Mouse (Mus musculus) hindbrain, embryonic 10.5 days (tissue): ENCODE measurements at regions not wholly inside any gene's neighbourhood (a gene's known extent, or its start where the extent isn't known, plus 50 kb on each side); places are given as distances from the start of the nearest gene placed in this dataset.
A peak's percentile ranks its signal among the peaks of the same experiment; 100 is the strongest.

ENCODE experiments used
- DNase-seq: peaks from one replicate; pipeline ENCODE4 v3.0.0-alpha.2; 2017; ENCODE audit warnings: low spot score
- H3K27ac ChIP-seq: fragments of 300-500 bp; sonication (generic); 2 replicates; pipeline ENCODE4 v1.5.1; 2016; ENCODE audit warnings: mild to moderate bottlenecking, moderate library complexity
- H3K27me3 ChIP-seq: fragments of 300-500 bp; sonication (generic); 2 replicates; pipeline ENCODE4 v1.6.1; 2016; ENCODE audit warnings: mild to moderate bottlenecking; ENCODE audit not compliant: poor library complexity, insufficient read depth, severe bottlenecking
- H3K36me3 ChIP-seq: fragments of 300-500 bp; sonication (generic); 2 replicates; pipeline ENCODE4 v1.6.1; 2016; ENCODE audit warnings: mild to moderate bottlenecking, moderate library complexity
- H3K4me1 ChIP-seq: fragments of 300-500 bp; sonication (generic); replicated peaks from 2 replicates; pipeline ENCODE4 v1.6.1; 2016; ENCODE audit warnings: mild to moderate bottlenecking
- H3K4me3 ChIP-seq: fragments of 300-500 bp; sonication (generic); 2 replicates; pipeline ENCODE4 v1.5.1; 2016; ENCODE audit warnings: mild to moderate bottlenecking, moderate library complexity
- H3K9me3 ChIP-seq: fragments of 300-500 bp; sonication (generic); 2 replicates; pipeline ENCODE4 v1.6.1; 2016; ENCODE audit warnings: mild to moderate bottlenecking, moderate library complexity
- WGBS: fragments of 180-500 bp; shearing (Covaris S2); methylation state at CpG from one replicate; pipeline ENCODE4 v1.1.7; 2016; 5-methylcytosine and 5-hydroxymethylcytosine counted together

GRCm38 (mm10) chr17:15311822-15312221 is 64.8 kb downstream of the Dll1 start:
- Histone ChIP-seq H3K36me3 (no peaks in the 10 kb centered on the region), H3K9me3 (no peaks in the 10 kb centered on the region), H3K4me3 (no peak overlapping the region), H3K27me3 (peaks cover 4% of the 10 kb centered on the region; the same call in 1 of the 2 replicates), H3K27ac (no peak overlapping the region), H3K4me1 (peaks cover 18% of the 10 kb centered on the region)
- no peak for DNase-seq
- WGBS = 85% methylated on average over 4 of the region's 4 CpGs

- Histone ChIP-seq H3K4me1 (peaks cover 18% of the 10 kb centered on the region), H3K4me3 (no peak overlapping the region), H3K36me3 (no peaks in the 10 kb centered on the region), H3K27ac (no peak overlapping the region), H3K9me3 (no peaks in the 10 kb centered on the region), H3K27me3 (peaks cover 4% of the 10 kb centered on the region; the same call in 1 of the 2 replicates)
- DNase-seq = peak; percentile 55
- 66% methylated on average over 2 of the region's 2 CpGs for WGBS
Measured at GRCm38 (mm10) chr17:15310465-15310864, 66.2 kb downstream of the Dll1 start.

GRCm38 (mm10) chr17:15302110-15302509 is 74.6 kb downstream of the Dll1 start:
- H3K4me1 ChIP-seq = no peaks in the 10 kb centered on the region
- H3K27ac ChIP-seq = no peak overlapping the region
- no peaks in the 10 kb centered on the region for H3K36me3 ChIP-seq
- WGBS = 50% methylated on average over 1 of the region's 1 CpGs
- DNase-seq = no peak
- H3K27me3 ChIP-seq = no peaks in the 10 kb centered on the region; the same call in 1 of the 2 replicates
- H3K4me3 ChIP-seq = no peak overlapping the region
- H3K9me3 ChIP-seq = no peaks in the 10 kb centered on the region

DNA sequence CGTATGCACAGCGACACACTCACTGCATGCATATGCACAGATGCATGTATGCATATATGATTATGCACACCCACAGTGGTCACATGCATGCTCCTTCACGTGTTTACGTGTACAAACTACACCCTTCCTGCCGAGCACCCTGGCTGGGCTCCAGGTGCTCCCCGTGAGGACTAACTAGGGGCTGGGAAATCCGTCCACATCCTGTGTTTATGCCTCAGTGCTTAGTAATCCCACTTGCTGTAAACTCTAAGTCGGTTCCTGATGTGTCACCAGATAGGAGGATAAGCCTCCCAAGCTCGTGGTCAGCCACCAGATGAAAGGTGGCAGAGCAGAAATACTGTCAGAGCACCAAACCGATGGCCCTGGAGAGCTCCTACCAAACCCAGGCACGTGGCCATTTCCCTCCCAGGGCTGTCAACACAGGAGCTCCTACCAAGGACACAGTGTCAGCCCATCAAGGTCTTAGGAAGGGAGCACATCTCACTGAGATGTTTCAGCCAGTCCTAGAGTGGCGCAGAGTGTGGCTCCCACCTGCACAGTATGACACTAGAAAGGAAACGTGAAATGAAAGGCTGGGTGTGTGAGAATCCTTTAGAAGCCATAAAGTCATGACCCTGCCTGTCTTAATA is 76.8 kb downstream of the Dll1 start:
- peaks cover 5% of the 10 kb centered on the region; the same call in 1 of the 2 replicates for H3K27me3 ChIP-seq
- no peak for DNase-seq

GRCm38 (mm10) chr17:15294165-15294585 is 82.5 kb downstream of the Dll1 start:
- Histone ChIP-seq H3K9me3 (no peaks in the 10 kb centered on the region), H3K4me3 (no peak overlapping the region), H3K4me1 (peaks cover 28% of the 10 kb centered on the region), H3K27me3 (peaks cover 5% of the 10 kb centered on the region; the same call in 1 of the 2 replicates), H3K27ac (peak overlapping the region; percentile 45; the same call in 1 of the 2 replicates), H3K36me3 (no peaks in the 10 kb centered on the region)
- DNase-seq = no peak
- WGBS = 63% methylated on average over 5 of the region's 5 CpGs

More for the DNA sequence above, 76.8 kb downstream of the Dll1 start:
- no peaks in the 10 kb centered on the region for H3K4me1 ChIP-seq
- no peaks in the 10 kb centered on the region for H3K36me3 ChIP-seq
- no peak overlapping the region for H3K27ac ChIP-seq
- 85% methylated on average over 13 of the region's 13 CpGs for WGBS
- H3K4me3 ChIP-seq = no peak overlapping the region
- no peaks in the 10 kb centered on the region for H3K9me3 ChIP-seq

DNA sequence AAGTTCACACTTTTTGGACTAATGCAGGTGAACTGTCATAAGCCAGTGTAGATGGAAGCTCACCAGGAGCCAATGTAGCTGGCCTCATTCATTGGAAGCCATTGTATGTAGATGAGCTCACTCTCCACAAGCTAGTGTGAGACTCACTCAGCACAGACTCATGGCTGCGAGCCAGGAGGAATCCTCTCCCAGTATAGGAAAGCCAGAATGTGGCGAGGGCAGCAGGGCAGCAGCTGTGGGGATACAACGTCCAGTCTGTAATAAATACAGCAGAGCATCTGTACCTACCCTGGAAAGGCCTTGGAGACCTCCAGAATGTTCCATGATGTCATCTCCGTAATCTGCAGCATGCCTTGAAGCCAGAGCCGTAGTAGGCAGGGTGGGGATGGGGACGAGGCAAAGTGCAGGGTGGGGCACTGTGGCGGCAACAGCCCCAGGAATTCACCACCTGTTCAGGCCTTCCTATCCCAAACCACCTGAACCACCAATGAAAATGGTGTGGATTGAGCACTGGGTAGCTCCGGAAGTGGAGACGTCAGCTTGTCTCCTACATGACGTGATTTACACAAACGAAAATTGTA is 84.1 kb downstream of the Dll1 start:
- no peaks in the 10 kb centered on the region for H3K36me3 ChIP-seq
- H3K4me3 ChIP-seq = no peak overlapping the region
- 88% methylated on average over 11 of the region's 11 CpGs for WGBS
- H3K27me3 ChIP-seq = peaks cover 5% of the 10 kb centered on the region; the same call in 1 of the 2 replicates
- H3K9me3 ChIP-seq = no peaks in the 10 kb centered on the region
- DNase-seq = no peak
- H3K4me1 ChIP-seq = peaks cover 35% of the 10 kb centered on the region
- no peak overlapping the region for H3K27ac ChIP-seq

DNA sequence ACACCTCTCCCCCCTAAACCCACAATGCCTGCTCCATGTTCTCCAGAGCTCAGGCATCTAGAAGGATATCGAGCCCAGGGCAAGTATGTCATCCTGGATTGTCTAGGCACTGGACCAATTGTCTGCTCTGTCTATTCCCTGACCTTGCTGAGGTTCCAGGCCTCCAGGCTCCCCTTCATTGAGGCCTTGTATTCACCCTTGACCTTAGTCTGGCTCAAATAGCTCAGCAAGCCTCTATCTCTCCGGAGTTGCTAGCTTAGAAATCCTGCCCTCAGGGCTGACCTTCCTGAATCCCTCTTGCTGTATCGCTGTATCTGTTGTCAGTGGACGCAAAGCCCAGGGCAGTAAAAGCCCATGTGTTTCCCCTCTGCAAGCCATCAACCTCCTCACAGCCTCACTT is 85.0 kb downstream of the Dll1 start:
- no peak overlapping the region for H3K27ac ChIP-seq
- H3K4me1 ChIP-seq = peaks cover 35% of the 10 kb centered on the region
- 44% methylated on average over 4 of the region's 4 CpGs for WGBS
- peaks cover 4% of the 10 kb centered on the region; the same call in 1 of the 2 replicates for H3K27me3 ChIP-seq
- no peaks in the 10 kb centered on the region for H3K36me3 ChIP-seq
- no peak for DNase-seq
- H3K4me3 ChIP-seq = no peak overlapping the region
- no peaks in the 10 kb centered on the region for H3K9me3 ChIP-seq

DNA sequence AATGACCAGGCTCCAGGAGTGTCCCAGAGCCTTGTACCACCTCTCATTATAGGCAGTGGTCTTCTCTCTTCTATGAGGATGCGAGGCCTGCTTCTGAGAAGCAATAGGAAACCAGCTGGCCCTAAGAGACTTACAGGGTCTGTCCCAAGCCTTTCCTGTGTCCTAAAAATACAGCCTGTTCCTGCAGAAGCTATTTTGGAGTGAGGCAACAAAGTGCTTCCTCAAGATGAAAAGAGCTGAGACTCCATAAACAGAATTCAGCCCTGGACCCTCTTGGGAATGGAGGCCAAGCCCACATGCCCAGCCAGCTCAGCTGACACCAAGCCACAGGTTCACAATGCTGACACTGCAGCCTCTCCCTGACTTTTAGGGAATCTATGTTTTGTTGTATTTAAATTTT is 86.3 kb downstream of the Dll1 start:
- Histone ChIP-seq H3K4me1 (peaks cover 41% of the 10 kb centered on the region), H3K27me3 (no peaks in the 10 kb centered on the region), H3K9me3 (no peaks in the 10 kb centered on the region), H3K27ac (no peak overlapping the region), H3K4me3 (no peak overlapping the region), H3K36me3 (no peaks in the 10 kb centered on the region)
- WGBS = 89% methylated on average over 1 of the region's 1 CpGs
- DNase-seq = no peak

DNA sequence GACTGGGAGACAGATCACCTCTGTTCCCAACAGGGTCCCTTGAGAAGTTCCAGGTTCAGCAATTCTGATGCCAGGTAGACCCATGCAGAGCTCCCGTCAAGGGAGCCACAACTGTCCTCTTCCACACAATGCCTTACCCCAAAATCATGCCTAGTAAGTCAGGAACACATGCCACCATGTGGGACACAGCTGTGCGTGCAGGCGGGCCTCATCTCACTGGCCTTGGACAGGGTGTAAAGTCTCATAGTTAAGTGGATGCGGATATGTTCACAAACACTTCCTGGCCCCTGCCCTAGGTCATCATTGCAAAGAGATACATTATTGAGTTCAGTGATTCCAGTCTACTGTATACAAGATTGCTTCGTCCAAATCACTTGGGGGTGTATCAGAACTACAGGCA is 87.6 kb downstream of the Dll1 start:
- DNase-seq = no peak
- WGBS = 87% methylated on average over 5 of the region's 5 CpGs
- H3K27ac ChIP-seq = peak overlapping the region; percentile 40

GRCm38 (mm10) chr17:15288640-15289039 is 88.0 kb downstream of the Dll1 start:
- H3K36me3 ChIP-seq = no peaks in the 10 kb centered on the region
- H3K4me3 ChIP-seq = no peak overlapping the region
- no peaks in the 10 kb centered on the region for H3K9me3 ChIP-seq
- no peaks in the 10 kb centered on the region for H3K27me3 ChIP-seq
- peaks cover 34% of the 10 kb centered on the region for H3K4me1 ChIP-seq
- 91% methylated on average over 8 of the region's 8 CpGs for WGBS
- no peak overlapping the region for H3K27ac ChIP-seq
- no peak for DNase-seq

More for the DNA sequence above, 87.6 kb downstream of the Dll1 start:
- Histone ChIP-seq H3K4me1 (peaks cover 39% of the 10 kb centered on the region), H3K9me3 (no peaks in the 10 kb centered on the region), H3K27me3 (no peaks in the 10 kb centered on the region), H3K4me3 (no peak overlapping the region), H3K36me3 (no peaks in the 10 kb centered on the region)

DNA sequence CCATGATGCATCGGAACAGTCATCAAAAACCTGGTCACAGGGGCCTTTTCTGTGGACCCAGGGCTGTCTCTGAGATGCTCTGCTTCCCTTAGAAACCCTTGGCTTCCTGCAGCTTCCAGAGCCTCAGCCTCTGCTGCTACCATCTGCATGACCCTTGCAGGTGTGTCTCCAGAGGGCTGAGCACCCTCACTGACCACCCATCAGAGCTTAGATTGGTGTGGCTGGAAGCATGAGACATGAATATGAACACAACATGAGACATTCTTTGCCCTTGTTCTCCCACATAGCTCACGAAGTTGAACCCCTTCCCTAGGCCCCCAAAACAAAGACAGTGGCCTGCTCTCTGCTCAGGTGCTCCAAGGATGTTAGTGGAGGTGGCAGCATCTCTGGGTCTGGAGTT is 90.1 kb downstream of the Dll1 start:
- Histone ChIP-seq H3K9me3 (no peaks in the 10 kb centered on the region), H3K36me3 (no peaks in the 10 kb centered on the region), H3K27me3 (no peaks in the 10 kb centered on the region), H3K4me1 (peaks cover 26% of the 10 kb centered on the region), H3K4me3 (no peak overlapping the region), H3K27ac (no peak overlapping the region)
- WGBS = 79% methylated on average over 2 of the region's 2 CpGs
- DNase-seq = no peak

GRCm38 (mm10) chr17:15285399-15286043 is 91.2 kb downstream of the Dll1 start:
- no peak for DNase-seq
- 81% methylated on average over 7 of the region's 7 CpGs for WGBS
- Histone ChIP-seq H3K4me1 (peaks cover 21% of the 10 kb centered on the region; the same call in 1 of the 2 replicates), H3K27me3 (no peaks in the 10 kb centered on the region), H3K9me3 (no peaks in the 10 kb centered on the region), H3K4me3 (no peak overlapping the region), H3K27ac (peak overlapping the region; percentile 23; the same call in 1 of the 2 replicates), H3K36me3 (no peaks in the 10 kb centered on the region)

- WGBS = 66% methylated on average over 6 of the region's 6 CpGs
- H3K9me3 ChIP-seq = no peaks in the 10 kb centered on the region
Measured at GRCm38 (mm10) chr17:15269905-15270304, 106.8 kb downstream of the Dll1 start.

More at GRCm38 (mm10) chr17:15269905-15270304, 106.8 kb downstream of the Dll1 start:
- DNase-seq = no peak
- H3K27ac ChIP-seq = no peak overlapping the region
- peaks cover 16% of the 10 kb centered on the region for H3K4me1 ChIP-seq
- no peaks in the 10 kb centered on the region for H3K36me3 ChIP-seq
- H3K4me3 ChIP-seq = no peak overlapping the region
- no peaks in the 10 kb centered on the region for H3K27me3 ChIP-seq
